Mouse (Mus musculus): Measurements from ENCODE around the gene Pla2g12a.

The Pla2g12a gene

DNA sequence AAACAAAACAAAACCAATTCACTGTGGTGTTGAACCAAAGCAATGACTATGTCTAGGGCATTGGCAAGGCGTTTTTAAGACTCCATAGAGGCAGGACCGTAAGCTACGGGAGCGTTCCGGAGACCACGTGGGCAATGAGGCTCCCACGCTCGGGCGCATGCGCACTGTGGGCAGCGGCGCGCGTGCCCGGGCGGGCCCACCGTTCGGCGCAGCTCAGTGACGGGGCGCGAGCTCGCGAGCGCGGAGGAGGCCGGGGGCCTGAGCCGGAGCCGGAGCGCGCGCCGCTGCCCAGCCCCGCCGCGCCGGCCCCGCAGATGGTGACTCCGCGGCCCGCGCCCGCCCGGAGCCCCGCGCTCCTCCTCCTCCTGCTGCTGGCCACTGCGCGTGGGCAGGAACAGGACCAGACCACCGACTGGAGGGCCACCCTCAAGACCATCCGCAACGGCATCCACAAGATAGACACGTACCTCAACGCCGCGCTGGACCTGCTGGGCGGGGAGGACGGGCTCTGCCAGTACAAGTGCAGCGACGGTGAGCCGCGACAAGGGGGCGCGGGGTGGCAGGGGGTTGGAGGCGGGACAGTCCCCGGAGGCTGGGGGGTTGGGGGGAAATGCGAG lies at the start of gene Pla2g12a:
TSS of gene Pla2g12a (plus strand) at position 202 of the 617 bp plus-strand sequence.
- peak; percentile 94 to 97 for DNase-seq (ENCODE audit: inconsistent age in 2 of 2, low spot score in 1 of 2)

DNA sequence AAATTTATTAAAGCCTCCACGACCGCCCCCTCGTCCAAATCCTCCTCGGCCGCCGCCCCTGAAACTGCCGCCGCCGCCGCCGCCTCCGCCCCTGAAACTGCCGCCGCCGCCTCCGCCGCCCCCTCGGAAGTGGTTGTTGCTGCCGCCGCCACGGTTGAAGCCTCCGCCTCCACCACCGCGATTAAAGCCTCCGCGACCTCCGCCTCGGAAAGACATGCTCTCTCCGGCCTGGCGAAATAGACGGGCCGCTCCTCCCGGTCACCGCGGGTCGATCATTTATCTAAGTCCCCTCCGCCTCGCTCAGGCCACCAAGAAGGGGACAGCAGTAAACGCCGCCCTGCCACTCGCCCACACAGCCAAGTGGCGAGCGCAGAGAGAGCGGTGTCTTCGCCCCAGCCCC lies 47.8 kb upstream of the Pla2g12a start:
- DNase-seq (ENCODE audit: inconsistent age in 2 of 2, low spot score in 1 of 2), result no peak

DNA sequence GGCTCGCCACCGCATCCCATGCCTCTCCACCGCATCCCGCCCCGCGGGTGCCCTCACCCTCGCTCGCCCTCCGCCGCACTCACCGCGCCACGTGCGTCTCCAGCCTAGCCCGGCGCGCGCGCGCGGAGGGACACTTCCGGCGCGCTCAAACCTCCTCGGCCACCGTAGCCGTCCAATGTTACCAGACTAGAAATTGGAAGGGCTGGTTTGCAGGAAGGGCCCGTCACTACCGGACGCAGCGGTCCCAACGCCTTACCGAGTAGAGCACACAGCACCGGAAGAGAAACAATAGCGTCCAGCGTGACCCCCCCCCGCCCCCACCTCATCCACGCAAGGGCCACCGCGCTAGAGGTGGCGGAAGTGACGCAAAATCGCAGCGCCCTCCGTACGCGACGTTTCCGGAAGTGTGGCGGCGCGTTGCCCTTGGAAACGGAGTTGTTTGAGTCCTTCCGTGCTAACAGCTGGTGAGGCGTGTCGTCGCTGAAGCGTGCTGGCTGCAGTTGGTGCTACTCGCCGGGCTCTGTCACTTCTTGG lies 47.3 kb upstream of the Pla2g12a start, which contains the start of gene Gar1:
TSS of gene Gar1 (minus strand) at position 362 of the 534 bp plus-strand sequence.
- DNase-seq (ENCODE audit: inconsistent age in 2 of 2, low spot score in 1 of 2), result peak; percentile 95 to 98

DNA sequence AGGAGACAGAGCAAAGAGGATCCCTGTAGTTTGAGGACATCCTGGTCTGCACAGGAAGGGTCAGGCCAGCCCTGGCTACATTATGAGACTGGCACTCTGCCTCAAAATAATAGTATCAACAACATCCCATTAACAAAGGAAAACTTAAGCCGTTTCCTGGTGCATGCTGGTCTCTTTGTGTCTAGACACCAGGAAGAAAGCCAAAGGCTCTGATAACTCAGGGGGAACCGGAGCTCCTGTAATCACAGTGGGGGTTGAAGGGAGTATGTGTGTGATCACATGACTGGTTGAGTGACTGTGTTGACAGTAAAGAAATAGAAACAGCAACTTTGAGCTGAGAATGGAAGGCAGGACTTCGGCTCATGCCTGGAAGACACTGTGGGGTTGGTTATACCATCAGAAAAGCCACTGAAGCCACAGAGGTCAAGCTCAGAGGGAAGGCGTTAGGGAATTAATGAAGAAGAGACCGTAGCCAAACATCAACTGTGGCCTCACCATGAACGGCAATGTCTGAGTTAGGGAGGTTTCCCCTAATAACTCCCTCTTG lies 42.9 kb upstream of the Pla2g12a start, which contains the start of gene Cfi:
TSS of gene Cfi (plus strand) at position 497 of the 547 bp plus-strand sequence.
- no peak for DNase-seq (ENCODE audit: inconsistent age in 2 of 2, low spot score in 1 of 2)

DNA sequence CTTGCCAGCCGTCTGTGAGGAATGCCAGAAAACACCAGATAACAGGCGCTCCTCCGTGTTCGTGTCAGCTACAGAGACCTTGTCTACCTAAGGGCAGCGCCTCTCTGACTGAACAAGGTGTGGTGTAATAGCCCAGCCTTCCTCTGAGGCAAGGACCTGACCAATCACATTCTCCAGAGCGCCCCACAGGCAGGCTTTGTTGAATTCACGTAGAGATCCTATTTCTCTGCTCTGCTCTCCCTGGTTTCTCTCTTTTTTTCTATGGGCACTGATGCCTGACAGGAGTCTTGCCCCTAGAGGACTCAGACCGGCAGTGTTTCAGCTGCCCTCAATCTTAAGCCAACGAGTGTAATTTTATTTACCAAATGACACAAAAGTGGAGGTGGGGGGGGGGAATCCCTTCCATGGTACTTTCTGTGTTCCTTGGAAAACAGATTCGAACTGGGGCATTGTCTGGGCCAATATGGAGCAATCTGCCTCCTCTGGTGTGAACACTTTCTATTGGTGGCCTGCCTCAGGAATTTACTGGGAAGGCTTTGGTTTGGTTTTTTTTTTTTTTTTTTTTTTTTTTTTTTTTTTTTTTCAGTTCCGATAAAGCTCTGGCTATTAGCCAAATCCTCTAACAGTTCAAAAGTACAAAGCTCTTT lies 42.2 kb upstream of the Pla2g12a start:
- no peak for DNase-seq (ENCODE audit: inconsistent age in 2 of 2, low spot score in 1 of 2)

DNA sequence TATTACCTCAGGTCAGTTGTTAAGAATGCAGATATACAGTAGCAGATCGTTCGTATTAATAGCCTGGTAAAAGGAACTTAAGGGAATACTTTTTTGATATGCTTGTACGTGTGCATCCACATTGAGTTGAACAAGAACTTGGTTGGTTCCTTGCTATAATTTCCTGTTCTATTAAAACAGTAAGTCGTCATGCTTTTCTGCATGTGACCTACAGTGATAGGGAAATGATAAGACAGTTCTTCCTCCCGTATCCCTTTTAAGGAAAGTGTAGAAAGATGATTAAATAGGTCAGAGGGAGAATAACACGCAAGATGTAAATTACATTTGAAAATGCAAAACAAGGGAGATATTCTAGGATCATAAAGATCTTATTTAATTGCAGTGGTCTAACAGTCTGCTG lies 41.4 kb upstream of the Pla2g12a start:
- DNase-seq (ENCODE audit: inconsistent age in 2 of 2, low spot score in 1 of 2), result no peak

DNA sequence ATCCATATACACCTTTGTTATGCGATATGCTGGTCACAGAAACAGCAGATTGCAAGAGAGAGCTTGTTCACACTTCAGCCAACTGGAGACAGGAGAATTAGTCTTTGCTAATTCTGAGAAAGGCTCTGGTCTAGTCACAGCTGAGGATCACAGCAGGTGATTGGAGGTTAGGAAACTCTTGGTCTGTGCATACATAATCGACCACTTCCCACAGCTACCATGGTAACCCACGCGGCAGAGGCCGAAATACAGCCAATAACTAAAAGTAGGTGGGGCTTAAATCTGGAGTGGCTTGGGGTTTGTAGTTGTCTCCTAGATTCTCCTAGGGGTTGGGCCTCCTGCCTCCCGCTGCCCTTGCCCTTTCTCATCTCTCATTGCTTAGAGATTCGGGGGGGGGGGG lies 40.4 kb upstream of the Pla2g12a start:
- no peak for DNase-seq (ENCODE audit: inconsistent age in 2 of 2, low spot score in 1 of 2)

DNA sequence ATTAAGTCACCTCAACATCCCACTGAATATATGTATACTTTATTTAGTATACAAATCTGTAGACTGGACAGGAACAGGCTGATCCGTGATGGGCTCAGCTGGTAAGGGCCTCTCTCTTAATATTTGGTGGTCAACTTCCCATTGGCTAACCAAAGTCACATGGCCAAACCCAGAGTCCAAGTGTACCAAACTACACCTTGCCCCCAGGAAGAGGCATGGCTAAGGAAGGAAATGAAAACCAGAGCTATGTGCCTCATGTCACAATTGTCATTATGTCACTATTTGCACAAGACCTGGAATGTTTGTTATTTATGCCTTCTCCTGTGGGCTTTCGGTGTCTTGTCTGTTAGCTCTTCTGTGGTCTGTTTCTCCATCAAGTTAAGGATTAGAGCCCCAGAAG lies 32.5 kb upstream of the Pla2g12a start:
- DNase-seq (ENCODE audit: inconsistent age in 2 of 2, low spot score in 1 of 2), result no peak

DNA sequence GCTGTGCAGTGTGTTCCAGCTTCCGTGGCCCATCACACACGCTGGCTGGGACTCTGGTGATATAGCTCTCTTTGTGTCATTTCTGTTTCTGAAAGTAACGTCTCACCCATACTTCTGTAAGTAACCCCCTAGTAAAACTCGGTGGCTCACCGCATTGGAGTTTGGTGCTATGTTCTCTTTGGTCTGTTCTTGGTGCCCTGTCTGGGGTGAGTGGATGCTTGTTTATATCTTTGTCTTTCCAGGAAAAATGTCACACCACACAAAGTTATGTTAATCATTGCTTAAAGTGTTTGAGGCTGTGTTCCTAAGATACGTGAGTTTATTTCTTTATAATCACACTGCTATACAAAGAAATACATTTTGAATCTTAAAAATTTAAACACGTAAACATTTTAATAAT lies 31.6 kb upstream of the Pla2g12a start:
- DNase-seq (ENCODE audit: inconsistent age in 2 of 2, low spot score in 1 of 2), result no peak

DNA sequence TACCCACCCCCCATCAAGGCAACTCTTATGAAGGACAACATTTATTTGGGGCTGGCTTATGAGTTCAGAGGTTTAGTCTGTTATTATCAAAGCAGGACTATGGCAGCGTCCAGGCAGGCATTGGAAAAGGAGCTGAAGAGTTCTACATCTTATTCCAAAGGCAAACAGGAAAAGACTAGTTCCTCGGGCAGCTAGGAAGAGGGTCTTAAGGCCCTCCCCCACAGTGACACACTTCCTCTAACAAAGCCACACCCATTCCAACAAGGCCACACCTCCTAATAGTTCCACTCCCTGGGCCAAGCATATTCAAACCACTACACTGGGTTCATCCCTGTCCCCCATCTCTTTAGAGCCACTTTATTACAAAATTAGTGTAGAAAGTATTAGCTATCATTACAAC lies 15.8 kb upstream of the Pla2g12a start:
- DNase-seq (ENCODE audit: inconsistent age in 2 of 2, low spot score in 1 of 2), result no peak

DNA sequence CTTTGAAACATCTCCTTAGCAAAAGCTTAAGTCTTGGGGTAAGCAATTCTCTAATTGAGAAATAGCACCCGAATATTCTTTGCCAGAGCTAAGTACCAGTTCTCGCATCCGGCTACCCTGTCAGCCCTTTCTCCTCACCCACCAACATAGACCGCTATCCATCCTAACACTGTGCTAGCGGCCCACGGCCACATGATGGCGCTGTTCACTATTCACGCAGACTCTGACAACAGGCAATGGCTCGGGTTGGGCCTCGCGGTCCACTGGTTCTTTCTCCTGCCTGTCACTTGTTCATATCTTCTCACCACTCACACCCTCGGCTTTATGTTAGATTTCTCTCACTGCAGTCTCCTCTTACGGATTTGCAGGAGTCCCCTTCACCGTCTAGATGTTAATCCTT lies 14.7 kb upstream of the Pla2g12a start:
- peak; percentile 60 to 87 for DNase-seq (ENCODE audit: inconsistent age in 2 of 2, low spot score in 1 of 2)

DNA sequence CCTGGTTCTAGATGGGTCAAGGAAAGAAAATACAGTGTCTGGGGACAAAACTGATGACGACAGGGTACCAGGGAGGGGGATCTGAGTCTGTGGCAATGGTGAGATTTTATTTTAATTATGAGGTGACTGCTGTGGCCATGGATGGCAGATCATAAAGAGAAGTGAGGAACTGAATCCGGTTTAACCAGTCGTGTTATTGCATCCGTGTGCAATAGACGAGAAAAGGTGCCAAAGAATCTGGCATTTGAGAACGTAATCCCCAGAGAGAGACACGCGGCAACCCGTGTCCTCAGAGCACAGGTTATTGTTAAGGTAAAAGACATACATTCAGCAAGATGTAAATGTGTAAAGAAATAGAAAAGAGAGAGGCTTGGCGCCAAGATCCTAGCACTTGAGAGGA lies 1.1 kb upstream of the Pla2g12a start:
- DNase-seq (ENCODE audit: inconsistent age in 2 of 2, low spot score in 1 of 2), result no peak

DNA sequence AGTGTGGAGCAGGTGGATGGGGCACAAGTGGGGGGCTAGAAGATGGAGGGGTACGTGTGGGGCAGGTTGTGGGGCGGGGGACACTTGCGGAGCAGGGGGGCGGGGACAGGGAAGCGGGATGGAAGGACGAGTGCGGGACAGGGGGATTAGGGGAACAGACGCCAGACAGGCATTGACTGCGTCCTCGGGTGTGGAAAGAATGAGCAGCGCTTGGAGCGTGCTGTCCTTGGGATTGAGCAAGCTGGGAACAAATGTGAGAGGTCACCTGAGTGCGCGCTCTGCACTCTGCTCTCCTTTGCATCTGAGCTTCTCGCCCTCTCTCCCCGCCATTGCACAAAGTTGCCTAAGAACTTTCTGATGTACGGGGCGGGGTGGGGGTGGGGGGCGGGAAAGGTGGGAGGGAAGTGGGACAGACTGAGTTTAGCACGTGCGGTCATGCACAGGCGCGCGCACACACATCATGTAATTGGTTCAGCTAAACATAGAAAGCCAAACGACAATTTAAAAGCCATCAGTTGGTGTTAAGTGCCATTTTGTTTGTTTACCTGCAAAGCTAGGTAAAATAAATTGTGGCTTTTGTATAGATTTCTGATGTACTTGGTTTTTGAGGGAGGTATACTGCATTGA lies 838 bp downstream of the Pla2g12a start:
- peak; percentile 67 to 84 for DNase-seq (ENCODE audit: inconsistent age in 2 of 2, low spot score in 1 of 2)

DNA sequence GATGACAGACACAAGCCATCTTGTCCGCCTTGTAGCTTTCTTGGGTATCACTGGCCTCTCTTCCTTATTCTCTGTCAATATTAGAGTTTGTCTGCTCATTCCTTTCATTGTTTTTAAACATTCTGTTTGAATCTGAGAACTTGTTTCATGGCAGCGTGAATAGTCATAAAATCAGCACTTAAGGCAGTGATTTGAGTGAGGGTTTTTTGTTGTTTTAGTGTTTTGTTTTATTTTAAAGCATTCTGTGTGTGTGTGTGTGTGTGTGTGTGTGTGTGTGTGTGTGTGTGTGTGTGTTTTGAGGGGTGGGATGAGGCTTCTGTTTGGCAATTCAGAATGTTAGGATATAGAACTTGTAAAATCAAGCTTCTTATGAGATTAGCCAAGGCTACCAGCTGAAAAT lies 1.5 kb downstream of the Pla2g12a start:
- DNase-seq (ENCODE audit: inconsistent age in 2 of 2, low spot score in 1 of 2), result no peak

DNA sequence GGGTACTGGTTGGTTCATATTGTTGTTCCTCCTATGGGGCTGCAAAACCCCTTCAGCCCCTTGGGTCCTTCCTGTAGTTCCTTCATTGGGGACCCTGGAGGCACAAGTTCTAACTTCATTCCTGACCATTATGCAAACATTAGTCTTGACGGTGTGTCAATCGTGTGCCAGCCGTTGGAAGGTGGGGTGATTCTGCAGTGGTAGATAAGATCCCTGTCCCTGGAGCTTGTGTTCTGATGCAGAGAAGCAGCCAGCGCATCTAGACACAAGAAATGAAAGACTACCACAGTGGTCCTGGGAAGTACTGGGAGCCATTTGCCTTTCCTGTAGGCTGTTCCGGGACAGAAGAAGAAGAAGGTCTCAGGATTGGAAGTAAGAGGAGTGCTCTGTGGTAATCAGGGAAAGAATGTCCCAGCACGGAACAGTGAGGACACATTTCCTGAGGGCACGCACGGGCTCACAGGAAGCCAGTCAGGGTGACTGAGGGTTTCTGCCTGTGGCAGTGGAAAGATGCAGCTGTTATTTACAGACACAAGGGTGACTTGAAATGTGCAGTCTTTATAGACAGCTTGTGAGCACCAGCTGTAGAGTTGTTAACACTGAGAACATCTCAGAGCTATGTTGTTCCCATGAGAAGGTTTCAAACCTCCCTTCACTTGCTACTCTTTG lies 2.7 kb downstream of the Pla2g12a start:
- no peak for DNase-seq (ENCODE audit: inconsistent age in 2 of 2, low spot score in 1 of 2)

DNA sequence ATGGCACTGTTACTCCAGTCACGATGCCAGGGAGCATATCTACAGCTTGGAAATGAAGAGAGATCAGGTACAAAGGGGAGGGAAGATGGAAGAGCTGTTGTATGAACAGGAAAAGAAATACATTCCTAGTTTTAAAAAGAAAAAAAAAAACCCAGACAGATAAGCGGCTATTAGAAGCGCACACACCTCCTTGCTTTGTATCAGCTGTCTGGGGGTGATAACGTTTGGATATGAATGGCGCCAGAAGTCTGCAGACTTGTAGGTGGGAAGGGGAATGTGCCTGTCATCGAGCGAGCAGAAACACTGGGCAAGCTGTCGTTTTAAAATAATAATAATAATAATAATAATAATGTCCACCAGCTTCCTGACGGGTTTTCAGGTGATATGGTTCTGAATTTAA lies 7.2 kb downstream of the Pla2g12a start:
- no peak for DNase-seq (ENCODE audit: inconsistent age in 2 of 2, low spot score in 1 of 2)

DNA sequence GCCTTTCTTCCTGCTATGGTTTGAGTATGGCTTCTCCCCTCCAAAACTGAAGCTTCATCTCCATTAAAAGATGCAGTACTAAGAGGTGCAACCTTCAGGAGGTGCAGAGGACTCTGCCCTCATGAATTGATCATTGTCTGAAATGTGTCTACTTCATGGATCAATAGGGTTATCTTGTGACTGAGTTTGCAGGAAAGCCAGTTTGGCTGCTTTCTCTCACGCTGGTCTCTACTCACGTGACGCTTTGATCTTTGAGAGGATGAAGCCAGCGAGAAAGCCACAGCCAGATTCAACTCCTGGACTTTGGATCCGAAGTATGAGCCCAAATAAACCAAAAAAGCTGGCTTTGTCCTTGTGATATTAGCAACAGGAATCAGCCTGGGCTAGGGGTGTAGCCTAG lies 8.0 kb downstream of the Pla2g12a start:
- no peak for DNase-seq (ENCODE audit: inconsistent age in 2 of 2, low spot score in 1 of 2)

DNA sequence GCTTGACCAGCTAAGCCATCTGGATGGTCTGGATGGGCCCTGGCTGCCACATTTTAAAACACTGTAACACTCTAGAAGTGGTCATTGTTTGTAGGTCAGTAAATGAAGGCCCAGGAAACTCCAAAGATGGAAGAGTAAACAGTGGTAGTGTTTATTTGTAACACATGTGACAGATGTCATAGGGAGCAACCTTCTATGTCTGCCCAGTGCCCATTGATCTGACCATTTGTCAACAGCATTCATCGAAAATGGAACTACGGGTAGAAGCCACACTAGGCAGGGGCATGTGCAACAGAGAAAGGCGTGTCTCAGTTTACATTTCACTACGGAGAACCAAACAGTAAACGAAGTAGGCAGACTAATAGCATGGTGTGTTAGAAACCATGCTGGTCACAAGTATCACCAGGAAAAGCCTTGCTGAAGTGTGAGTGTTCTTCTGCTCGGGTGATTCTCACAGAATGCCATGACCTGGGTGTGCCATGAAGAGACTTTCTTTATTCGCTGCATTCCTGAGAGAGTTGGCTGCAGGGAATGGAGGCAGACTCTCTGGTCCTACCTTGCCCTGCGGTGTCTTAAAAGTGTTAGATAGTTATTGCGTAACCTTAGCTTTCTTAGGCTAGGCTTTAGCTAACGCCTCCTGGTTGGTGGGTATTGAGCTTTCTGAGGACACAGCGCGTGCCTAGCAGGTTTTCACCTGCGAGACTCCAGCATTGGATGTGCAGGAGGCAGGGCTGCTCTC lies 9.5 kb downstream of the Pla2g12a start:
- no peak for DNase-seq (ENCODE audit: inconsistent age in 2 of 2, low spot score in 1 of 2)

DNA sequence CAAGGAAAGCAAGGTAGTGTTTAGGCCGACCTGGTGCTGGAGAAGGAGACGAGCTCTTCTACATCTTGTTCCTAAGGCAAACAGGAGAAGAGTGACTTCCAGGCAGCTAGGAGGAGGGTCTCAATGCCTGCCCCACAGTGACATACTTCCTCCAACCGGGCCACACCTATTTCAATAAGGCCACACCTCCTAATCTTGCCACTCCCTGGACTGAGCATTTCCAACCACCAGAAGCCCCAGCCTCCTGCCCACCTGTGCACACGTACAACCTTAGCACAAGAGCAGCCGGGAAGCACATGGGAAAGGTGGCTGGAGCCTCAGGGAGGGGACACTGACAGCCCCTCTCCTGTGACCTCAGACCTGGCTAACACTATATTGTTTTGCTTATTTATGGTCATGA lies 13.6 kb downstream of the Pla2g12a start:
- DNase-seq (ENCODE audit: inconsistent age in 2 of 2, low spot score in 1 of 2), result no peak

DNA sequence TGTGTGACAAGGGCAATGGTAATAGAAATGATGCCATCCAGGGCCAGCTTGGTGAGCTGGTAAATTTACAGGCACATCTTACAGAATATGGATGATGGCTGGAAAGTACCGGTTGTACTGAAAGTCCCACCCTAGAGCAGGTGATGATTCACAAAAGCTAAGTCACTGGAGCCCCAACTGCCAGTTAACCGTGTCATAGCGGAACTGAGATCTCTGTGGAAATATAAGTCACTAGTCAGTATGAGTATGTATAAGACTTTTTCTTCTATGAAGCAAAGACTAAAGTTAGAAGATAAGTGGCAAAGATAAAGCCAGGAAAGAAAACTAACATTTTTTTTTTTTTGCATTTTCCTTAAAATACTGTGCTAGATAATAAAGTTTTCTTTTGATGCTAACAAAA lies 14.7 kb downstream of the Pla2g12a start:
- DNase-seq (ENCODE audit: inconsistent age in 2 of 2, low spot score in 1 of 2), result no peak

DNA sequence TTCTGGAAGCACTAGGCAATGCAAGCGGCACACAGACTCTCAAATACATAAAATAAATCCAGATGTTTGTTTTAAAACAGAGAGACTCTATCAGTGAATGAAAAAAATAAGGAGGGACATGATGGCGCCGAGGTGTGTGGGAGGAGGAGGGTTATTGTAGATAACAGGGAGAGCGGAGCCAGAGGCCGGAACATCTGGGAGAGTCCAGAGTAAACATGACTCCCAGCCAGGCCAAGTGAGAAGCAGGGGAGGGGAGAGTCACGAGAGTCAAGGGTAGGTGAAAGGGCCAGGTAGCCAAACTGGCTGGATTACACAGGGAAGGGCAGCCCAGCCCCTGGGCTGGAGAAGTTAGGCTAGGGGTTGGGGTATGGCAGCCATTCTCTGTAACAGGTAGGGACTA lies 18.2 kb downstream of the Pla2g12a start:
- no peak for DNase-seq (ENCODE audit: inconsistent age in 2 of 2, low spot score in 1 of 2)

All from adrenal gland, adult (tissue).